Mouse (Mus musculus) inflammation-experienced regulatory T-cells, adult 6 months (primary cell): ENCODE measurements around the gene Angel1. TPM values are rescaled to one million over a fixed set of nuclear protein-coding genes. Genes with fewer than 3 reads are reported as not detected.

Experiments used
- ATAC-seq: one replicate; pipeline ENCODE4 v1.8.0; 2017
- polyA plus RNA-seq, 3 experiments: library from polyadenylated mRNA; unstranded; fragments of 100-300 nt; shearing (Covaris generic); gene quantifications; one replicate each; pipeline ENCODE4 v1.2.1; 2017

Angel1 gene
- polyA plus RNA-seq: 1 to 10 TPM; 3.8 to 7.2 (median 7.1) TPM

DNA sequence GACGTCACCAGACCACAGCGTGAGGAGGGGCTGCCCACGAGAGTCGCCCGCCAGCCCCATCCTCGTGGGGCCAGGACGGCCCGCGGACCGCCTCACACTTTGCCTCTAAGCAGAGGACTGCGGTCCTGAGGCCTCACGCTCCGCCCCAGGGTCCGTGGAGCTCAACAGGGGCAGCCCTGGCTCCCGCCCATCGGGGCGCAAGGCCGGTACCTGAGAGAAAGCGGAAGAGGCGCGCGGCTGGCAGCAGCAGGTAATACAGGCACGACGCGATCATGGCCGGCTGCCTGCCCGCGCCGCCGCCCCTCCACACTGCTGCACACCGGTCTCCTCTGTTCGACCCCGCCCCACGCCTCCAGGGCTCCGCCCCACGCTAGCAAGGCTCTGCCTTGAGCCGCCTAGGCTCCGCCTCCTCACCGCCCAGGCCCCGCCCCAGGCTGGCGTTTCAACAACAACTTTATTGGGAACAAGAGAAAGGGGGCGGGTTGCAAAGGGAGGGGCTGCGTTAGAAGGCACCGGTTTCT, at the start of gene Angel1:
TSS of gene Angel1 (minus strand) at position 341 of the 521 bp plus-strand sequence.
- ATAC-seq: peak; percentile 99

DNA sequence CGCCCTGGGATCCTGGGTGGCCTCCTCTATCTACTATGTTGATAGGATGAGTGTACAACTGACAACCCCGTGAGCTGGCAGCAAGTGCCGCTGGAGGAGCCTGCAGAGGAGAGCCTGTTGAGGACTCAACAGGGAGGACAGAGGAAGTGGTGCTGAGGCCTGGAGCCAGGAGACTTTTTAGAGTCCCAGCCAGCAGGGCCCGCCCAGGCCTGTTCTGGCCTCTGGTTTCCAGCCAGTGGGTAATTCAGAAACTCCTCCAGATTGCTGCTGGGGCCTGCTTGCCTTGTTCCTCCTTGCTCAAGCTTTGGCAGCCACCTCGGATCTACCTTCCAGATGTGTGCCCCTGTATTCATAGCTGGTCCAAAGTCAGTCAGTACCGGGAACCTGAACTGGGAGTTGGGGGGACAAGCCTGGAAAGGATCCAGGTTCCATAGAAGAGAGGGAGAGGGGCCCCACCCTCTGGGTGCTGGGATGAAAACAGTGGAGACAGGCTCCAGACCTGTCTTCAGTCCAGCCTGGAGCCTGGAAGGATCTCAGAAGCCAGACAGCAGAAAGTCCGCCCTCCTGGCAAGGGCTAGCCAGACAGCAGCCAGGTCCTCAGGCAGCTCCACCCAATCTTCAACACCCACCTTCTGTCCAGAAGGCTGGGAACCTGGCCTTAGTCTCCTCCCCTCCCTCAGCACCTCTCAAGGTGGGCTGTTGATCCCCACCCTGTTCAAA, 49.5 kb upstream of the Angel1 start:
- no peak for ATAC-seq

GRCm38 (mm10) chr12:86772551-86772950, 46.3 kb upstream of the Angel1 start:
- no peak for ATAC-seq

DNA sequence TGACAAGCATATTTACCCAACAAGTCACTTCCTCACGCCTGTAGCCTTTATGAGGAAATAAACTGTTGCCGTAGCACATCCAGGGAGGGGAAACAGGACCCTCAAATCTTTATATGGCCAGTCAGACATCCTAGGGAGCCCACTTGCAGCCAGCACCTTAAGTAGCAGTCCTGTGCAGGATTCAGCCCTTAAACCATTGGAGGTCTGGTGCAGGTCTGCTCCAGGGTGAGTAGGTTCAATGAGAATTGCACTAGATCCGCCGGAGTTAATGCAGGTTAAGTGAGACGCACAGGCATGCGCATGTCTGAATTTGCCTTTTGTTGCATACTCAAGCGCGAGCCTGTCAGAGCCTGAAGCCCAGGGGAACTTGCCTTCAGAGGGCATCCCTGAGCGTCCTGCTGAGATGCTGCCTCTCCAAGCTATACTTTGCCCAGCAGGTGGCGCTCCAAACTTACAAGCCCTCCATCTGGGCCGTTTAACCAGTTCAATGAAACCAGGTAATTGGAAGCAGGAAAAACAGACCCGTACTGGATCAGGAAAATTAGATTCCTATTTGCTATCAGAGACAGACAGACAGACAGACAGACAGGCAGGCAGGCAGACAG, 45.7 kb upstream of the Angel1 start:
- peak; percentile 80 for ATAC-seq

DNA sequence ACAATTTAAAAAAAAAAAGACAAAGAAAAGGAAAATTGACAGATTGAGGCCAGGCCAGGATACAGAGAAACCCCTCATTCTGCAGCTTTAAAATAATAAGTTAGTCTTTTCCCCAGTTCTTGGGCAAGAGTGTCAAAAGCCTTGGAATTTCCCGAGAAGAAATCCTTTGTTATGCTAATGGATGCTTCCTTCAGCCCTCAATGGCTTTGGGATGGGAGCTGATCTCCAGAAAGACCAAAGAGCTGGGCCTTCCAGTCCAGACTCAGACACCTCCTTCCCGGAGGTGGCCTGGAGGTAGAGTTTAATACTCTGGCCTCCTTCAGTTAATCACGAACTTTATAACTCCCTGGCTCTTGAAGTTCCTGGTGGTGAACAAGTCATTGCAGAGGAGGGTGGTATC, 44.7 kb upstream of the Angel1 start:
- no peak for ATAC-seq

DNA sequence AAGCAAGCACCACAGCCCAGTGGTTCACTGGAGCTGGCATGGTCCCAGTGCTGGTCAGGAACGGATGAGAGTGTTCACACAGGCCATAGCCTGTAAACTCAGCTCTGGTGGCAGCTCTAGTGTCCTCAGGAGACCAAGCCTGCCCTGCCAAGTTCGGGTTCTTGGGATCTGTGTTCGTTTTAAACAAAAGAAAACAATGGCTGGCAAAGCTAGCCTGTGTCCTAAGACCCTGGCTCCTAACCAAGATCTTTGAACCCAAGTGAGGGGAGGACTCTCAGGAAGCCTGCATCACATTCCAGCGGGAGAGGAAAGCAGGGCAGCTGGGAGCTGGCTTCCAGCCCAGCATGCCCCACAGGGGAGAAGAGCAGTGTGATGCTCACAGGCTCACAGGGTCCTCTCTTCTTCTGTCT, 44.0 kb upstream of the Angel1 start:
- ATAC-seq: no peak

DNA sequence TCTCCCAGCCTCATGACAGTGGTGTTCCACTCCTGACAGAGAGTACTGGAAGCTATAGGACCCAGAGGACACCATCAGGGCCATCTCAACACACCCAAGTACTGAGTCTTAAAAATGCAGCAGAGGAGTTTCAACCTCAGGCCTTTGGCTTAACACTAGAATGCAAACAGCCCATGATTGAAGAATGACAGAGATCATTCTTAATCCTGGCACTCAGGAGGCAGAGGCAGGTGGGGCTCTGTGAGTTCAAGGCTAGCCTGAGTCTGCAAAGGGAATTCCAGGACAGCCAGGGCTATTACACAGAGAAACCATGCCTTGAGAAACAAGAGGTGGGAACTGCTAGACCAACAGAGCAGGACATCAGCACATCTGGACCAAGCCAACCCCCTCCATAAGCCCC, 43.6 kb upstream of the Angel1 start:
- ATAC-seq: no peak

- peak; percentile 77 for ATAC-seq
Measured at GRCm38 (mm10) chr12:86768986-86769580, 42.8 kb upstream of the Angel1 start.

GRCm38 (mm10) chr12:86767868-86768631, 41.8 kb upstream of the Angel1 start:
- peak; percentile 59 for ATAC-seq

- no peak for ATAC-seq
Measured at GRCm38 (mm10) chr12:86766467-86766866, 40.2 kb upstream of the Angel1 start.

- ATAC-seq: no peak
Measured at GRCm38 (mm10) chr12:86764060-86764459, 37.8 kb upstream of the Angel1 start.

- no peak for ATAC-seq
Measured at GRCm38 (mm10) chr12:86761036-86761435, 34.8 kb upstream of the Angel1 start.

GRCm38 (mm10) chr12:86734319-86734810, 8.1 kb upstream of the Angel1 start, which contains the start of gene Lrrc74a:
TSS of gene Lrrc74a (plus strand) at chr12:86734369.
- ATAC-seq: no peak

DNA sequence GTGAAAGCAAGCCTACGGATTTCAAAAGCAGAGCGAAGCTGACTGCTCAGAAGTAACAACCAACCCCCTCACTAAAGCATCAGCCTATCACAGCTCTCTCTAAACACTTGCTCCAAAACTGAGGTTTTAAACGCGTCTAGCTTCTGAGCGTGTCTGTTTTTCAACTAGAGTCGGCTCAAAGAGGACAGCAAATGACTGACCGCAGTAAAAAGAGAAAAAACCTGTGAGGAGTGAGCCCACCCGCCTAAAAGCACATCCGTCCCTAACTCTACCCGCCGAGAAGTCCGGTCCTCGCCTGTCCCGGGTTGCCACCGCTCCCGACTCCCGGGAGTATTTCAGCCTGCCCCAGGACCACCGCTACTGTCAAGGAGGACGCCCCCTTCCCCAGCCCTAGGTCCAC, 554 bp downstream of the Angel1 start:
- peak; percentile 38 for ATAC-seq

- ATAC-seq: no peak
Measured at GRCm38 (mm10) chr12:86724300-86724699, 2.0 kb downstream of the Angel1 start.

- no peak for ATAC-seq
Measured at GRCm38 (mm10) chr12:86721453-86721852, 4.8 kb downstream of the Angel1 start.

- no peak for ATAC-seq
Measured at GRCm38 (mm10) chr12:86719961-86720639, 6.2 kb downstream of the Angel1 start.

DNA sequence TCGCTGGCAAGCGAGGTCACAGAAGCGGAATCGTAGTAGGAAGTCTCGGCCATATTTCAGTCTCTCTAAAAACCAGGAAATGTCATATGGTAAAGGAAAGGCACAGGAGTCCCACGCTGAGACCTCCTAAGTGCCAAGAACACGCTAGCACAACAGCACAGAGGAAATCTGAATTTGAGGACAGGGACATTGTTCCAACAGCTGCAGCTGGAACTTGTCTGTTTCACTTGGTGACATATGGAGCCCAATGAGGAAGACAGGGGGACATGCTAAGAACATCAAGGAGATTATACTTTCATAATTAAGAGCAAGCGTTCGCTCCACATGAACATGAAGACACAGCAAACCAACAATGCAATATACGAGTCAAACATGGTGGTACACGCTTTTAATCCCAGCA, 9.3 kb downstream of the Angel1 start:
- no peak for ATAC-seq

GRCm38 (mm10) chr12:86715401-86715800, 10.9 kb downstream of the Angel1 start:
- peak; percentile 58 for ATAC-seq

DNA sequence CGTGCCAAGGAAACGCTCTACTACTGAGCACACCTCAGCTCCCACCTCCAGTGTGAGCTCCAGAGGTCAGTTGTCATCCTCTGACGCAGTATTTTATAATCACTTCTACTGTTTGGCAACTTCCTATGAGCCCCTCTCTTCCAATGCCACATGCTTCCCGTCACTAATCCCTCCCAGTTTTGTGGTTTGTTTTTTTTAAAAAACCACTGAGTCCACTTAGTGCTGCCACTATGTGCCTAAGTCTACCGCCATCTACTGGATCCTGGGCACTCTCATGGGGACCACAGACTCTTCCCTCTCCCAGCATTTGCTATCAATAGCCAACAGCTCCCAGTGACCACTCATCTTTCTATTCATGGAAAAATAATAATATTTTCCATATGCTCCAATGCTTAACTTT, 12.2 kb downstream of the Angel1 start:
- ATAC-seq: no peak

DNA sequence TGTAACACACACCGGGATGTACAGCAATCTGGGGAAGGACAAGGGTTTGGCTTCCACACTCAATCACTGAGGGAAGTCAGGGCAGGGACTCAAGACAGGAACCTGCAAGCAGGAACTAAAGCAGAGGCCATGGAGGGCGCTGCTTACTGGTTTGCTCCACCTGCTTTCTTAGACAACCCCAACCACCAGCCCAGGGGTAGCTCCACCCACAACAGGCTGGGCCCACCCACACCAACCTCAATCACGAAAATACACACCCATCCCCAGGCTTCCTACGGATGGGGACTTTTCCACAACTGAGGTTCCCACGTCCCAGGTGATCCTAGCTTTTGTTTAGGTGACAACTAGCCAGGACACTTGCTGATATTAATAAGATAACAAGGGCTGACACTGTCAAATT, 20.4 kb downstream of the Angel1 start:
- ATAC-seq: no peak

GRCm38 (mm10) chr12:86702690-86703089, 23.6 kb downstream of the Angel1 start:
- ATAC-seq: no peak
